Mouse (Mus musculus): ENCODE results near the gene Gm10188. TPM values are rescaled to one million over a fixed set of nuclear protein-coding genes. Genes with fewer than 3 reads are reported as not detected.

The Gm10188 gene
- polyA plus RNA-seq, 2 experiments, result not detected

DNA sequence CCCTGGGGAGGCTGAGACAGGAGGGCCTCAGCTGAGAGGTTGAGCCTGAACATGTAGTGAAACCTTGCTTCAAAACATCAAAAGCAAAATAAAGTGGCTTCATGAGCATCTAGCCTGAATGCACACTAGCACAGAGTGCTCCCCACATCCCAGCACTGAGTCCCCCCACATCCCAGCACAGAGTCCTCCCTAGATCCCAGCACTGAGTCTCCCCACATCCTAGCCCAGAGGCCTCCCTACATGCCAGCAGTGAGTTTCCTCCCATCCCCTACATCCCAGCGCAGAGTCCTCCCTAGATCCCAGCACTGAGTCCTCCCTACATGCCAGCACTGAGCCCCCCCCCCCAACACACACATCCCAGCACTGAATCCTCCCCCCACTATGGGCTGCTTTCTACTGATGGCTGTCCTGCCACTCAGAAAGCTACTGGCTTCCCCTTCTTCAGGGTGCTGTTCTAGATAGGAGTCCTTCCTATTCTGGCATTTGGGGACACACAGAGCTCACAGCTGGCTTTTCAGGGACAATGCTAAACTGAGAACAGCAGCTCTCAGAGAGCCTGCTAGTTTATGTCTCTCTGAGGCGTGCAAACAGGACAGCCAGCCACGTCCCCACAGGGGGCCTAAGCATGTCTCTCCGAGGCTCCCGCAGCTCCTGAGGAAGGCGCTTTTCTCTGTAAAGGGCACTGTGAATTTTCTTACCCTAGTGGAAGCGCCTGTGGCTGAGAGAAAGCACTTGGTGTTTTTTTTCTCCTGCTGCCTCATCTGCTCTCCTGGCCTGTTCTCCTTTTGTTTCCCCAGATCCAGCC lies 2.1 kb upstream of the Gm10188 start:
- Histone ChIP-seq H3K36me3 (replicated peaks; ENCODE audit: control insufficient read depth, insufficient read depth, low read depth) (no peaks in the 10 kb centered on the region), H3K27ac (no peak overlapping the region), H3K4me3 (ENCODE audit: insufficient read depth in 1 of 2, low read depth in 2 of 2, low read length in 2 of 2) (no peak overlapping the region), H3K4me1 (replicated peaks; ENCODE audit: control insufficient read depth in 2 of 2, insufficient read depth in 2 of 2, low read length in 1 of 2) (no peaks in the 10 kb centered on the region), H3K27me3 (ENCODE audit: control insufficient read depth, insufficient read depth, low read length) (peaks cover 3% of the 10 kb centered on the region), H3K9me3 (ENCODE audit: control insufficient read depth, low read length) (no peaks in the 10 kb centered on the region), H3K9ac (replicated peaks) (no peak overlapping the region), H3K4me2 (ENCODE audit: low read depth) (no peak overlapping the region)
- WGBS (ENCODE audit: insufficient replicate concordance), result 55% methylated on average over 7 of the region's 7 CpGs
- TF ChIP-seq CTCF (IDR thresholded peaks at IDR 0.05; ENCODE audit: low read depth) (no peak), EP300 (IDR thresholded peaks at IDR 0.05; ENCODE audit: low read depth) (no peak)
- no peak for DNase-seq (ENCODE audit: low read depth in 3 of 3, low spot score in 3 of 3)
- no peak for ATAC-seq (ENCODE audit: insufficient read depth)

DNA sequence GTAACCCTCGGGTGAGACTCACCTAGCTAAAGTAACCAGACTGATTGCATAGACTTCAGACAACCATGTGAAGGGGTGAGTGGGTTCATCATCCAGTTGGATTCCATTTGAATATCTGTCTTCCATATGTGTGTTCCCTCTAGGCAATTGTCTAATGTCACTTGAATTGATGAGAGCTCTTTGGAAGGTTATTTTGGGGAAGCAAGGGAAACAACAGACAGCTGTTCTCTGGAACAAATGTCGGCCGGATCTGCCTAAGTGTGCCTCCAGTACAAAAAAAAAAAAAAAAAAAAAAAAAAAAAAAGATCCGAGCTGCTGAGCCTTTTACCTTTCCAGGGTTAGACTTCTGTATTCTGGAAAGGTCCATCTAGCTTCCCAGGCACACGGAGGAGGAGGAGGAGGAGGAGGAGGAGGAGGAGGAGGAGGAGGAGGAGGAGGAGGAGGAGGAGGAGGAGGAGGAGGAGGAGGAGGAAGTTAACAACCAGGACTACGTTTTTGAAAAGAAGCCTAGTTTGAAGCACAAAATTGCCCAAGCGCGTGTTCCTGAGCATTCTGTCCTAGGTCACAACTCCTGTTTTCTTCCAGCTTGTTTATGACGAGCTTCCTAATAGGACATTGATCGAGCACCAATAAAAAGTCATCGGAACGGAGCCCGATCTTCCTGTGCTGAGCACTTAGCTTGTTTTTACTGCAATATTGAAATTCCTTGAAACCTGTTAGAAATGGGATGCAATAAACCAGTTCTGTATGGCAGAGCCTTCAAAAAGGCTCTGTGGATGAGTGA lies 3.1 kb downstream of the Gm10188 start:
- Histone ChIP-seq H3K4me2 (ENCODE audit: low read depth) (no peak overlapping the region), H3K9me3 (ENCODE audit: control insufficient read depth, low read length) (no peaks in the 10 kb centered on the region), H3K4me1 (replicated peaks; ENCODE audit: control insufficient read depth in 2 of 2, insufficient read depth in 2 of 2, low read length in 1 of 2) (no peaks in the 10 kb centered on the region), H3K27ac (no peak overlapping the region), H3K27me3 (ENCODE audit: control insufficient read depth, insufficient read depth, low read length) (no peaks in the 10 kb centered on the region; the same call in 1 of the 2 replicates), H3K36me3 (replicated peaks; ENCODE audit: control insufficient read depth, insufficient read depth, low read depth) (no peaks in the 10 kb centered on the region), H3K9ac (replicated peaks) (no peak overlapping the region), H3K4me3 (ENCODE audit: insufficient read depth in 1 of 2, low read depth in 2 of 2, low read length in 2 of 2) (no peak overlapping the region)
- TF ChIP-seq CTCF (IDR thresholded peaks at IDR 0.05; ENCODE audit: low read depth) (no peak), EP300 (IDR thresholded peaks at IDR 0.05; ENCODE audit: low read depth) (no peak)
- 53% methylated on average over 13 of the region's 13 CpGs for WGBS (ENCODE audit: insufficient replicate concordance)
- ATAC-seq (ENCODE audit: insufficient read depth) (no peak), DNase-seq (ENCODE audit: low read depth in 3 of 3, low spot score in 3 of 3) (no peak)

DNA sequence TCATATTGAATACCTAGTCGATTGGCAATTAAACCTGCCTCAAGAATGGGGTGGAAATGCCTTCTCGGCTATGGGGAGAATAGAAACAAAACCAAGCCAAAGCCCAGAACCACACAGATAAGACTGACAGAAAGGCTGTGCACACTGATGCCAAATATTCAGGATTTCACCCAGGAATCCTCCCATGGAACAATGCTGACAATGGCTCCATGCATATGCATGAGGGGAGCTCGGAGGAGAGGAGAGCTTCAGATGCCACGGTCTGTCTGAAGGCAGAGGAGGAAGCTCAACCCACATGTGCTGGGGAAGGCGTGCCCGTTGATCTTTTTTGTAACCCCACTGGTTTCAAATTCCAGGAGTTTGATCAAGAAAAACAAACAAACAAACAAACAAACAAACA lies 7.4 kb downstream of the Gm10188 start:
- Histone ChIP-seq H3K4me1 (replicated peaks; ENCODE audit: control insufficient read depth in 2 of 2, insufficient read depth in 2 of 2, low read length in 1 of 2) (no peaks in the 10 kb centered on the region), H3K27me3 (ENCODE audit: control insufficient read depth, insufficient read depth, low read length) (no peaks in the 10 kb centered on the region; the same call in 1 of the 2 replicates), H3K36me3 (replicated peaks; ENCODE audit: control insufficient read depth, insufficient read depth, low read depth) (no peaks in the 10 kb centered on the region), H3K4me3 (ENCODE audit: insufficient read depth in 1 of 2, low read depth in 2 of 2, low read length in 2 of 2) (no peak overlapping the region), H3K9me3 (ENCODE audit: control insufficient read depth, low read length) (no peaks in the 10 kb centered on the region), H3K4me2 (ENCODE audit: low read depth) (no peak overlapping the region), H3K9ac (replicated peaks) (no peak overlapping the region), H3K27ac (no peak overlapping the region)
- TF ChIP-seq EP300 (IDR thresholded peaks at IDR 0.05; ENCODE audit: low read depth) (no peak), CTCF (IDR thresholded peaks at IDR 0.05; ENCODE audit: low read depth) (no peak)
- no peak for ATAC-seq (ENCODE audit: insufficient read depth)
- 26% methylated on average over 6 of the region's 6 CpGs for WGBS (ENCODE audit: insufficient replicate concordance)
- no peak for DNase-seq (ENCODE audit: low read depth in 3 of 3, low spot score in 3 of 3)

DNA sequence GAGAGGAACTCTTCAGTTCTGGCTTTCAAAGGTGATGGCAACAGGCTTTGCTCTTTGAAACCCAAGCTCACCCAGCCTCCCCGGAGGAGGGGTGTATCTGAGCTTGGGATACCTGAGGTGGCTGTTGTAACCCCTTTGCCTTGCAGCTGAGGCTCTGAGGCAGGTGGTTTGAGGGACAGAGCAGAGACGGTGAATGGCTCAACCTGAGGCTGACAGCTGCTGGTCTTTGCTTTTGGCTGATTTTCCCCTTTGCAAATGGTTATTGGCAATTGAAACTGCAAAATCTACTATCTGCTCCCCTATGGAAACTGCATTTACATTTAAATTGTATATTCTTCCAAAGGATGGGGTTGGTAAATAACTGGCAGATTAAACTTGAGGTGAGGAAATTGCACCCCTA lies 7.9 kb downstream of the Gm10188 start:
- ATAC-seq (ENCODE audit: insufficient read depth) (no peak), DNase-seq (ENCODE audit: low read depth in 3 of 3, low spot score in 3 of 3) (no peak)
- no peak overlapping the region for H3K4me3 ChIP-seq (ENCODE audit: insufficient read depth in 1 of 2, low read depth in 2 of 2, low read length in 2 of 2)
- no peak for TF ChIP-seq CTCF (IDR thresholded peaks at IDR 0.05; ENCODE audit: low read depth)
- TF ChIP-seq EP300 (IDR thresholded peaks at IDR 0.05; ENCODE audit: low read depth), result no peak
- no peaks in the 10 kb centered on the region for H3K9me3 ChIP-seq (ENCODE audit: control insufficient read depth, low read length)
- 24% methylated on average over 2 of the region's 2 CpGs for WGBS (ENCODE audit: insufficient replicate concordance)
- H3K36me3 ChIP-seq (replicated peaks; ENCODE audit: control insufficient read depth, insufficient read depth, low read depth), result no peaks in the 10 kb centered on the region
- H3K27me3 ChIP-seq (ENCODE audit: control insufficient read depth, insufficient read depth, low read length), result no peaks in the 10 kb centered on the region; the same call in 1 of the 2 replicates
- no peak overlapping the region for H3K4me2 ChIP-seq (ENCODE audit: low read depth)
- no peak overlapping the region for H3K27ac ChIP-seq
- H3K4me1 ChIP-seq (replicated peaks; ENCODE audit: control insufficient read depth in 2 of 2, insufficient read depth in 2 of 2, low read length in 1 of 2), result no peaks in the 10 kb centered on the region
- H3K9ac ChIP-seq (replicated peaks), result no peak overlapping the region

DNA sequence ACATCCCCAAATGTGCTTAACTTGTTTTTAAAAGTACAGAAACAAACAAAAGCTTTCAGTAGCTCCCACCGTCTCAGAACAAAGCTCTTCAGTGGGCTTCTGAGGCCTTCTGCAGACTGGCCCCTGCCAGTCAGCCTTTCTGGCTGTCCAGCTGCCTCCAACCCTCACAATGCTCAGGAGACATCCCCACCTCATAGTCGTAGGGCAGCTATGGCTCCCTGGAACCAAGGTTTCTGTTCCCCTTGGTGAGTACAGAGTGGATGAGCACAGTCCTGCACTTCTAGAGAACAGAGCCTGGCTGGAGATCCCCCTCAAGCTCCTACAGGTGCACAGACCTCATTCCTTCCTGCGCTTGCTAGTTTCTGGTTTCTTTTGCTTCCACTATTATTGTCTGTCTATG lies 13.3 kb downstream of the Gm10188 start:
- 39% methylated on average over 3 of the region's 3 CpGs for WGBS (ENCODE audit: insufficient replicate concordance)
- no peak for DNase-seq (ENCODE audit: low read depth in 3 of 3, low spot score in 3 of 3)
- H3K36me3 ChIP-seq (replicated peaks; ENCODE audit: control insufficient read depth, insufficient read depth, low read depth), result no peaks in the 10 kb centered on the region
- no peaks in the 10 kb centered on the region; a peak in 1 of 4 replicates for H3K4me1 ChIP-seq (replicated peaks; ENCODE audit: control insufficient read depth in 2 of 2, insufficient read depth in 2 of 2, low read length in 1 of 2)
- H3K9me3 ChIP-seq (ENCODE audit: control insufficient read depth, low read length), result no peaks in the 10 kb centered on the region
- peaks cover 6% of the 10 kb centered on the region for H3K27me3 ChIP-seq (ENCODE audit: control insufficient read depth, insufficient read depth, low read length)
- H3K4me3 ChIP-seq (ENCODE audit: insufficient read depth in 1 of 2, low read depth in 2 of 2, low read length in 2 of 2), result no peak overlapping the region
- H3K9ac ChIP-seq (replicated peaks), result no peak overlapping the region
- H3K4me2 ChIP-seq (ENCODE audit: low read depth), result no peak overlapping the region
- ATAC-seq (ENCODE audit: insufficient read depth), result no peak
- TF ChIP-seq CTCF (IDR thresholded peaks at IDR 0.05; ENCODE audit: low read depth) (no peak), EP300 (IDR thresholded peaks at IDR 0.05; ENCODE audit: low read depth) (no peak)
- no peak overlapping the region for H3K27ac ChIP-seq

Data from liver, embryonic 14.5 days (tissue).